Mouse (Mus musculus) myocyte (in vitro differentiated cells): ENCODE measurements at regions not wholly inside any gene's neighbourhood (a gene's known extent, or its start where the extent isn't known, plus 50 kb on each side); places are given as distances from the start of the nearest gene placed in this dataset.

Experiments
- CEBPB ChIP-seq: IDR thresholded peaks from 2 replicates; pipeline ENCODE4 v1.6.1; 2011; ENCODE audit warnings: mild to moderate bottlenecking, moderate library complexity; ENCODE audit not compliant: poor library complexity, insufficient read depth, severe bottlenecking
- E2F4 ChIP-seq: IDR thresholded peaks from one replicate; pipeline ENCODE4 v1.6.1; 2011; ENCODE audit warnings: mild to moderate bottlenecking, control low read depth, moderate library complexity; ENCODE audit not compliant: insufficient read depth
- MAX ChIP-seq: IDR thresholded peaks from one replicate; pipeline ENCODE4 v1.6.1; 2011; ENCODE audit warnings: low read depth, mild to moderate bottlenecking, control low read depth
- MYOG ChIP-seq, 3 experiments: IDR thresholded peaks; one replicate each; pipeline ENCODE4 v1.6.1; 2011; ENCODE audit warnings: control low read depth in 2 of 3, low read depth in 2 of 3, mild to moderate bottlenecking in 2 of 3; ENCODE audit not compliant: insufficient read length in 2 of 3, control insufficient read depth in 1 of 3, insufficient read depth in 1 of 3
- POLR2A ChIP-seq: IDR thresholded peaks from one replicate; pipeline ENCODE4 v1.6.1; 2011; ENCODE audit warnings: low read depth, mild to moderate bottlenecking, control low read depth, moderate library complexity; ENCODE audit not compliant: insufficient read length
- POLR2AphosphoS2 ChIP-seq: IDR thresholded peaks from one replicate; pipeline ENCODE4 v1.6.1; 2011; ENCODE audit warnings: low read depth, control low read depth; ENCODE audit not compliant: insufficient read length
- REST ChIP-seq: IDR thresholded peaks from one replicate; pipeline ENCODE4 v1.6.1; 2011; ENCODE audit warnings: mild to moderate bottlenecking, control low read depth, moderate library complexity; ENCODE audit not compliant: insufficient read depth, insufficient read length
- SRF ChIP-seq: IDR thresholded peaks from one replicate; pipeline ENCODE4 v1.6.1; 2011; ENCODE audit warnings: low read depth; ENCODE audit not compliant: control insufficient read depth, insufficient read length
- TCF12 ChIP-seq: IDR thresholded peaks from one replicate; pipeline ENCODE4 v1.6.1; 2011; ENCODE audit warnings: mild to moderate bottlenecking, control low read depth; ENCODE audit not compliant: poor library complexity, insufficient read depth, severe bottlenecking
- TCF3 ChIP-seq: IDR thresholded peaks from one replicate; pipeline ENCODE4 v1.6.1; 2011; ENCODE audit warnings: low read depth, control low read depth; ENCODE audit not compliant: insufficient read length
- USF1 ChIP-seq: IDR thresholded peaks from one replicate; pipeline ENCODE4 v1.6.1; 2011; ENCODE audit warnings: low read depth, mild to moderate bottlenecking, control low read depth, moderate library complexity

- TF ChIP-seq POLR2A (no peak), USF1 (no peak), CEBPB (no peak), POLR2AphosphoS2 (no peak), MAX (no peak), TCF12 (no peak), E2F4 (no peak), REST (no peak), MYOG (IDR thresholded peaks at IDR 0.05; ENCODE audit: control insufficient read depth in 1 of 3, insufficient read depth in 1 of 3, insufficient read length in 2 of 3, low read depth in 2 of 3) (no peak), TCF3 (no peak), SRF (no peak)
Measured at GRCm38 (mm10) chr5:51952499-51952898, 237.8 kb downstream of the Dhx15 start.
